Mouse (Mus musculus): Measurements from ENCODE around the gene P3h1. TPM values are rescaled to one million over a fixed set of nuclear protein-coding genes. Genes with fewer than 3 reads are reported as not detected.

The P3h1 gene
- total and polyA plus RNA-seq, 2 experiments from 2014 or later, result 10.2 to 15.0 TPM

- Histone ChIP-seq H3K9ac (replicated peaks; ENCODE audit: low read length, poor library complexity, severe bottlenecking) (no peak overlapping the region), H3K27me3 (ENCODE audit: insufficient read depth, low read length) (no peaks in the 10 kb centered on the region), H3K27ac (ENCODE audit: low read depth, low read length) (no peak overlapping the region), H3K36me3 (ENCODE audit: insufficient read depth, low read length) (peaks cover 42% of the 10 kb centered on the region), H3K4me1 (ENCODE audit: insufficient read depth, low read length) (no peaks in the 10 kb centered on the region), H3K4me3 (ENCODE audit: low read depth, low read length) (no peak overlapping the region), H3K9me3 (ENCODE audit: low read length) (no peaks in the 10 kb centered on the region), H3K4me2 (ENCODE audit: low read depth, low read length, poor library complexity, severe bottlenecking) (no peak overlapping the region)
- ATAC-seq (ENCODE audit: low FRiP score) (no peak), DNase-seq (ENCODE audit: low spot score) (peak; percentile 44)
- peak; percentile 69 for TF ChIP-seq CTCF (IDR thresholded peaks at IDR 0.05)
- 88% methylated on average over 14 of the region's 14 CpGs for WGBS
Observed at GRCm38 (mm10) chr4:119241664-119242063, 8.9 kb downstream of the P3h1 start.

- Histone ChIP-seq H3K9ac (replicated peaks; ENCODE audit: low read length, poor library complexity, severe bottlenecking) (no peak overlapping the region), H3K27me3 (ENCODE audit: insufficient read depth, low read length) (no peaks in the 10 kb centered on the region), H3K4me3 (ENCODE audit: low read depth, low read length) (no peak overlapping the region), H3K4me1 (ENCODE audit: insufficient read depth, low read length) (no peaks in the 10 kb centered on the region), H3K36me3 (ENCODE audit: insufficient read depth, low read length) (peaks cover 45% of the 10 kb centered on the region), H3K27ac (ENCODE audit: low read depth, low read length) (no peak overlapping the region), H3K4me2 (ENCODE audit: low read depth, low read length, poor library complexity, severe bottlenecking) (no peak overlapping the region), H3K9me3 (ENCODE audit: low read length) (no peaks in the 10 kb centered on the region)
- 92% methylated on average over 12 of the region's 12 CpGs for WGBS
- TF ChIP-seq CTCF (IDR thresholded peaks at IDR 0.05), result no peak
- no peak for DNase-seq (ENCODE audit: low spot score)
- no peak for ATAC-seq (ENCODE audit: low FRiP score)
Observed at GRCm38 (mm10) chr4:119242571-119242970, 9.9 kb downstream of the P3h1 start.

GRCm38 (mm10) chr4:119244468-119245240 is 11.9 kb downstream of the P3h1 start:
- no peak overlapping the region for H3K27ac ChIP-seq (ENCODE audit: low read depth, low read length)
- no peak overlapping the region for H3K4me2 ChIP-seq (ENCODE audit: low read depth, low read length, poor library complexity, severe bottlenecking)
- H3K27me3 ChIP-seq (ENCODE audit: insufficient read depth, low read length), result no peaks in the 10 kb centered on the region
- H3K9me3 ChIP-seq (ENCODE audit: low read length), result no peaks in the 10 kb centered on the region
- 82% methylated on average over 22 of the region's 22 CpGs for WGBS
- H3K4me1 ChIP-seq (ENCODE audit: insufficient read depth, low read length), result no peaks in the 10 kb centered on the region
- no peak for TF ChIP-seq CTCF (IDR thresholded peaks at IDR 0.05)
- no peak overlapping the region for H3K4me3 ChIP-seq (ENCODE audit: low read depth, low read length)
- DNase-seq (ENCODE audit: low spot score), result no peak
- H3K9ac ChIP-seq (replicated peaks; ENCODE audit: low read length, poor library complexity, severe bottlenecking), result no peak overlapping the region
- ATAC-seq (ENCODE audit: low FRiP score), result no peak
- H3K36me3 ChIP-seq (ENCODE audit: insufficient read depth, low read length), result peaks cover 40% of the 10 kb centered on the region

- no peaks in the 10 kb centered on the region for H3K9me3 ChIP-seq (ENCODE audit: low read length)
- H3K4me2 ChIP-seq (ENCODE audit: low read depth, low read length, poor library complexity, severe bottlenecking), result no peak overlapping the region
- no peak for TF ChIP-seq CTCF (IDR thresholded peaks at IDR 0.05)
- no peaks in the 10 kb centered on the region for H3K27me3 ChIP-seq (ENCODE audit: insufficient read depth, low read length)
- H3K4me1 ChIP-seq (ENCODE audit: insufficient read depth, low read length), result no peaks in the 10 kb centered on the region
- ATAC-seq (ENCODE audit: low FRiP score) (no peak), DNase-seq (ENCODE audit: low spot score) (peak; percentile 53)
- H3K36me3 ChIP-seq (ENCODE audit: insufficient read depth, low read length), result peaks cover 40% of the 10 kb centered on the region
- WGBS, result 58% methylated on average over 7 of the region's 7 CpGs
- H3K4me3 ChIP-seq (ENCODE audit: low read depth, low read length), result no peak overlapping the region
- no peak overlapping the region for H3K9ac ChIP-seq (replicated peaks; ENCODE audit: low read length, poor library complexity, severe bottlenecking)
- no peak overlapping the region for H3K27ac ChIP-seq (ENCODE audit: low read depth, low read length)
Observed at GRCm38 (mm10) chr4:119245556-119245955, 12.8 kb downstream of the P3h1 start.

- no peak for TF ChIP-seq CTCF (IDR thresholded peaks at IDR 0.05)
- Histone ChIP-seq H3K9ac (replicated peaks; ENCODE audit: low read length, poor library complexity, severe bottlenecking) (no peak overlapping the region), H3K4me1 (ENCODE audit: insufficient read depth, low read length) (no peaks in the 10 kb centered on the region), H3K36me3 (ENCODE audit: insufficient read depth, low read length) (peaks cover 37% of the 10 kb centered on the region), H3K27ac (ENCODE audit: low read depth, low read length) (no peak overlapping the region), H3K4me2 (ENCODE audit: low read depth, low read length, poor library complexity, severe bottlenecking) (no peak overlapping the region), H3K4me3 (ENCODE audit: low read depth, low read length) (no peak overlapping the region), H3K9me3 (ENCODE audit: low read length) (no peaks in the 10 kb centered on the region), H3K27me3 (ENCODE audit: insufficient read depth, low read length) (no peaks in the 10 kb centered on the region)
- WGBS, result 79% methylated on average over 9 of the region's 9 CpGs
- ATAC-seq (ENCODE audit: low FRiP score) (no peak), DNase-seq (ENCODE audit: low spot score) (no peak)
Observed at GRCm38 (mm10) chr4:119245961-119246360, 13.2 kb downstream of the P3h1 start.

GRCm38 (mm10) chr4:119246688-119247225 is 14.0 kb downstream of the P3h1 start:
- ATAC-seq (ENCODE audit: low FRiP score), result no peak
- WGBS, result 71% methylated on average over 14 of the region's 14 CpGs
- H3K4me1 ChIP-seq (ENCODE audit: insufficient read depth, low read length), result no peaks in the 10 kb centered on the region

More at GRCm38 (mm10) chr4:119246688-119247225, 14.0 kb downstream of the P3h1 start:
- no peak for DNase-seq (ENCODE audit: low spot score)
- peaks cover 29% of the 10 kb centered on the region for H3K36me3 ChIP-seq (ENCODE audit: insufficient read depth, low read length)
- H3K4me2 ChIP-seq (ENCODE audit: low read depth, low read length, poor library complexity, severe bottlenecking), result no peak overlapping the region
- no peak overlapping the region for H3K27ac ChIP-seq (ENCODE audit: low read depth, low read length)
- H3K27me3 ChIP-seq (ENCODE audit: insufficient read depth, low read length), result no peaks in the 10 kb centered on the region
- no peak overlapping the region for H3K4me3 ChIP-seq (ENCODE audit: low read depth, low read length)
- no peaks in the 10 kb centered on the region for H3K9me3 ChIP-seq (ENCODE audit: low read length)
- H3K9ac ChIP-seq (replicated peaks; ENCODE audit: low read length, poor library complexity, severe bottlenecking), result no peak overlapping the region
- TF ChIP-seq CTCF (IDR thresholded peaks at IDR 0.05), result no peak
